Mouse (Mus musculus) hindlimb bud, embryonic 11.5 days (tissue): ENCODE results near the gene Ankrd13b.
A peak's percentile ranks its signal among the peaks of the same experiment; 100 is the strongest.
"Not testable (repeated sequence)": the region's sequence is repeated elsewhere in the genome, so short reads cannot be mapped to it uniquely, and the experiment has no call there.

Experiments used
- DNase-seq: peaks from one replicate; pipeline ENCODE4 v3.0.0-alpha.2; 2012; ENCODE audit warnings: low read depth, low spot score; ENCODE audit errors: extremely low spot score

The Ankrd13b gene

DNA sequence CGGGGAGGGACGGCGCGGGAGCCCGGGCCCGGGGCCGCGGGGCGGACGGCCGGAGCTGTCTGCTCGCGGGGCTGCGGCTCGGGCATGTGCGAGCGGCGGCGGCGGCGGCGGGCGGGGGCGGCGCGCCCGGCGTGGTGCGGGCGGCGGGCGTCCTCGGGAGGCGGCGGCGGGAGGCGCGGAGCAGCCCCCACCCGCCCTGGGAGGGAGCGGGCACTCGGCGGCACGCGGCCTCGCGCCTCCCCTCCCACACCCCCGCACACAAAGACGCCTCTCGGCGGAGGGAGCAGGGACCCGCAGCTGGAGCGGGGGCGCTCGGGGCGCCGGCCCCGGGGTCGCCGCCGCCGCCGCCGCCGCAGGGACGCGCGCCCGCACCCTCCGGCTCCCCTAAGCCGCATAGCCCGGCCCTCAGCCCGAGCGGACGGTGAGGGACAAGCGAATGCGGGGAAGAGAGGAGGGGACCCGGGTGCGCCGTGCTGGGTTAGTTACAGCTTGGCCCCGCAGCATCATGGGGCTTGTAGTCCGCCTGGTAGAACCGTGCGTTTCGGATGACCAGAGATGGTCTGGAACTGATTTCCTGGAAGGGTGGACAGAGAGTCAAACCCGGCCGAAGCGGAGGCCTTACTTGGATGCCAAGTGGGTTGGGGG is at the start of gene Ankrd13b:
Gene Ankrd13b, minus strand, starts transcription at position 88 of the 645 bp plus-strand sequence.
- no peak for DNase-seq

DNA sequence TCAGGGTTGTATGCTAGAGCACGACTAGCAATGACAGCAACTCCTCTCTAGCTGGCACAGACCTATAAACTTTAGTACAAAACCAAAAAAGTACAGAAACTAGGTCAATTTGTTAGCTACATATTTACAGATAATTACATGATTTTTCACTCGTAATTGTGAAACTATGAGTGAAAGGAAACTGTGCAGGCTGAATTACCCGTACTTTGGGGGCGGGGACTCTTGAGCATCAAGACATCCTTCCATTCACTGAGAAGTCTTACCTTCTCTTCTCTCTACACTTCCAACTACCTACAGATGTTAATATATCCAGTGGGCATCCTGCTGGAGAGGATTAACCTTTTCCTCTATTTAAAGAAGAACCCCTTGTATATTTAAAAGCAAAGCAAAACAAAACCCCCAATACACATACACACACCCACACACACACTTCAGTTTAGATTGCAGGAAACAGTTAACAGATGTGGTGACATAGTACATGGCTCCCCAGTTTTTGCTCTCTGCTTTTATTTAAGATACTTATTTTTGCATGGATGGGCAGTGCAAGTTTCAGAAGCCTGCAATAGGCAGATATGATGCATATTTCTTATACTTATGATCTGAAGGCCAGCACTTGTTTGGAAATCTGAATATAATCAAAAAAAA is 42.8 kb upstream of the Ankrd13b start:
- no peak for DNase-seq

DNA sequence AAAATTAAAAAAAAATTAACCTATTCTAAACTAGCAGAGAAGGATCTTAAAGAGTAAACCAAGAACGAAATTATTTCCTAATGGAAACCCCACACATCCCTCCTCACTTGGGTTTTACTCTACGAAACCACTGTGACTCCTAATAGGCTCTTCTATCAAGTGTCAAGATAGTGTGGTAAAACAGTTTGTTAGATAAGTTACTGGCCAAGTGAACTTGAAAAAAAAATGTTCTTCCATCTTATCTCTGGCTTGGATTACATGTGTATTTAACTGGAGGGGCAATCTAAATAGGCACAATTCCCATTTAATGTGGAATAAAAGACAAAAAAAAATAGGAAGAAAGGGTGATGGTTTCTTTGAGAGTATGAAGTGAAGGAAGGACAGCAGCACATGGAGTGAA is 41.4 kb upstream of the Ankrd13b start:
- no peak for DNase-seq

DNA sequence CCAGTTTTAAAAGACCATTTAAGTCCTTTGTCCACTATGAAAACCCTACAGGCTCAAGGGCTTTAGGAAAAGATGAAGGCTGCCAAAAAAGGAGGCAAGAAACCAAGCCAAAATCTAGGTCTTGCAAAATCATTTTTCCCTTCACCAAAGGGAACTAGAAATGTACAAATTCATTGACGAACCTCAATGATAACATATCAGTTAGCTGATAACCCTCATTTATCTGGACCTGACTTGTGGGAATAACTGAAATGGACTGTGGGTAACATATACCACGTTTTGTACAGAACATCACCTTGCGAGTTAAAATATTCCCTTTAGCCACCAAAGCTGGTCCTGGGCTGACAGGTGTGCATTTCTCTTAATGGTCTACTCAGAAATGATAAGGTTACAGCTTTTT is 40.2 kb upstream of the Ankrd13b start:
- DNase-seq = no peak

DNA sequence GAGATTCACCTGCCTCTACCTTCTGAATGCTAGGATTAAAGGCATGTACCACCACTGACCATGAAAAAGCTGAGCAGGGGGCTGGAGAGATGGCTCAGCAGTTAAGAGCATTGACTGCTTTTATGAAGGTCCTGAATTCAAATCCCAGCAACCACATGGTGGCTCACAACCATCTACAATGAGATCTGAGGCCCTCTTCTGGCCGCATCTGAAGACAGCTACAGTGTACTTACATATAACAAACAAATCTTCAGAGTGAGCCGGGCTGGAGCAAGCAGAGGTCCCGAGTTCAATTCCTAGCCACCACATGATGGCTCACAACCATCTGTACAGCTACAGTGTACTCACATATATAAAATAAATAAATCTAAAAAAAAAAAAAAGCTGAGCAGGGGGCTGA is 38.9 kb upstream of the Ankrd13b start:
- DNase-seq = not testable (repeated sequence)

DNA sequence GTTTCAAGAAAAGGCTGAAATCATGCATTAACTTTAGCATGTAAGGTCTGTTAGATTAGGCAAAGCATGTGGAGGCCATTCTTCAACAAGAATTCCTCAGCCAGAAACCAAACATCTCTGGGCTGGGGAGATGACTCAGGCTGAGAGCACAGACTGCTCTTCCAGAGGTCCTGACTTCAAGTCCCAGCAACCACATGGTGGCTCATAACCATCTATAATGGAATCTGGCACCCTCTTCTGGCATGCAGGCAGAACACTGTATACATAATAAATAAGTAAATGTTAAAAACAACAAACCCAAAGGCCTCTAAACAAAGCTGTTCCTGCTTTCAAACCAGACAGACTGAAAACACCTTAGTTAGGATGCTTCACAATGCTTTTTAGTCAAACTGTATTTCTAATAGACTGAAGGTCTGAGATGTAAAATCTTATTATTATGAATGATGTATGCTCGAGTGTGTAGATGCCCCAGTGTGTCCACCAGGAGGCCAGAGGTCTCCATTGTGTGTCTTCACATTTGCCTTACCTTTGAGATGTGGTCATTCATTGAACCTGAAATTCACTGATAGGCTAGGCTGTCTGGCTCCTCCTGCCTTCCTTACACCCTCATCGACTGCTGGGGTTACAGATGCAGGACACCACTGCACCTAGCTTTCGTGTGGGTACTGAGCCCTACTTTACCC is 36.5 kb upstream of the Ankrd13b start:
- DNase-seq = no peak

DNA sequence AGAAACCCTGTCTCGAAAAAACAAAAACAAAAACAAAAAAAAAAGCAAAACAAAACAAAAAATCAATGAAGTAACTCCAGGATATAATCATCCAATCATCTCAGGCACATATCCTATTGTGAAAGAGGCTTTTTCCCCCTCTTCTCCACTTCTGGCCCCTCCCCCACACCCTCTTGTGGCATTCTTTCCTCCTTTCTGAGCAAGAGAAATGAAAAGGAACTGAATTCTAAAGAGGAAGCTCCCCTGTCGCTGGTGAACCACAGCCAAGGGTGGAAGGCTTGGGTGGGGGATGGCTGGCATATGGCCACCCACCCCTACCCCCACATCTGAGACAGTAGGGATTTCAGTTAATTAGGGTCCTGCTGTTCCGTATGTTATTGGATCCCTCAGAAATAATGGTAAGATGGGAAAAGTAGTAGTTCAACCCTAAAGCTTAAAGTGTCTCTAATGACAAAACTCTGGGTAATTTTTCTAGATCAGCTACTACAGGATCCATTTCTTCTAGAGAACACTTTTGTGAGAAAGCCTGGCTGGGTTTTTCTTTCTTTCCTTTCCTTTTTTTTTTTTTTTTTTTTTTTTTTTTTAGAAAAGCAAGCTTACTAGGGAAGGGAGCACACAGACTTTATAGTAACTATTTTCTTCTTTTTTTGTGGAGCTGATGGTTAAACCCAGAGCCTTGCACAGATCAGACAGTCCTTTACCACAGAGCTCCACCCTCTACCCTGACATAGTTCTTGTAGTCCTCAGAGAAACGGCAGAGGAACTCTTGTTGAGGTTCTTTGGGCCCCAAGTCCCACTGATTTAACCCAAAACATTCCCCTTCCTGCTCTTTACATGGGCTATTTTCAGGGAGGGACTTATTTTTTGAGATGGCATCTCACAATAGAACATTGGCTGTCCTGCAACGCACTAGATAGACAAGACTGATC is 31.4 kb upstream of the Ankrd13b start:
- DNase-seq = no peak

DNA sequence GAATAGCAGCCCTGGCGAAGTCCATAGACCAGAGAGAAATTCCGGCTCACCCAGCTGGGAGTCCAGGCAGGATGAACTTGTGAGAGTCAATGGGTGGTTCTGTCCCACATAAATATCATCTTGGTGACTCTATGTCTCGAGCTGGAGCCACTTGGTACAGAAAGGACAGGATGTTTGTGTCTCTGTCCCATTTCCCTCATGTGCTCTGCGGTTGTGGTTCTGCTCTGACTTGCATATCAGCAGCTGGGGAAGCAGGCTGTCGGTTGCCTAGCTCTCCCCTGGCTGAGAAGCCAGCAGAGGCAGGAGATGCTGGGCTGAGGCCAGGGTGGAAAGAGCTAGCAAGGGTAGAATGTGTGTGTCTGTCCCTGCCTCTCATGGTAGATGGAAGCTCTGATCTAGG is 29.6 kb upstream of the Ankrd13b start, which contains the start of gene Gm10392:
Gene Gm10392, minus strand, starts transcription at position 156 of the 400 bp plus-strand sequence.
- no peak for DNase-seq

DNA sequence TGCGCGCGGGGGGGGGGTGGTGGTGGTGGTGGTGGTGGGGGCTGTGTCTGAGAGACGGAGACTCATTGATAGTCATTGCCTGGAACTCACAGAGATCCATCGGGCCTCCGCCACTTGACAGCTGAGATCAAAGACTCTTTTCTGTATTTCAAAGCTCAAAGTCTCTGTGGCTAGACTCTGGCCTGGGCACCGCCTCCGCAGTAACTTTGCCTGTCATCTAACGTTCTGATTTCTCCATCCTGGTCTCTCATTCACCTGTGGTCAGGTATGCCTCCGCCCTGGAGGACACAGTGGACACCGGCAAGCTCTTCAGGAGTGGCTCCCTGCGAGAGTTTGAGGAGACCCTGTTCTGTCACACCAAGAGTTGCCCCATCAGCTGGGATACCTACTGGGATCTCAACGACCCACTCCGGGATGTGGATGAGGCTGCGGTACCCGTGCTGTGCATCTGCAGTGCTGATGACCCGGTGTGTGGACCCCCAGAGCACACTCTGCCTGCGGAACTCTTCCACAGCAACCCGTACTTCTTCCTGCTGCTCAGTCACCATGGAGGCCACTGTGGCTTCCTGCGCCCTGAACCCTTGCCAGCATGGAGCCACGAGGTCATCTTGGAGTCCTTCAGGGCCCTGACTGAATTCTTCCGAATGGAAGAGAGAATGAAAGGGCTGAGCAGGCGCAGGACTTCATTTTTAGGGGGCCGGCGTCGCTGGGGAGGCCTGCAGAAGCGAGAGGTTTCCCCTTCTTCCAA is 28.7 kb upstream of the Ankrd13b start:
- DNase-seq = no peak

DNA sequence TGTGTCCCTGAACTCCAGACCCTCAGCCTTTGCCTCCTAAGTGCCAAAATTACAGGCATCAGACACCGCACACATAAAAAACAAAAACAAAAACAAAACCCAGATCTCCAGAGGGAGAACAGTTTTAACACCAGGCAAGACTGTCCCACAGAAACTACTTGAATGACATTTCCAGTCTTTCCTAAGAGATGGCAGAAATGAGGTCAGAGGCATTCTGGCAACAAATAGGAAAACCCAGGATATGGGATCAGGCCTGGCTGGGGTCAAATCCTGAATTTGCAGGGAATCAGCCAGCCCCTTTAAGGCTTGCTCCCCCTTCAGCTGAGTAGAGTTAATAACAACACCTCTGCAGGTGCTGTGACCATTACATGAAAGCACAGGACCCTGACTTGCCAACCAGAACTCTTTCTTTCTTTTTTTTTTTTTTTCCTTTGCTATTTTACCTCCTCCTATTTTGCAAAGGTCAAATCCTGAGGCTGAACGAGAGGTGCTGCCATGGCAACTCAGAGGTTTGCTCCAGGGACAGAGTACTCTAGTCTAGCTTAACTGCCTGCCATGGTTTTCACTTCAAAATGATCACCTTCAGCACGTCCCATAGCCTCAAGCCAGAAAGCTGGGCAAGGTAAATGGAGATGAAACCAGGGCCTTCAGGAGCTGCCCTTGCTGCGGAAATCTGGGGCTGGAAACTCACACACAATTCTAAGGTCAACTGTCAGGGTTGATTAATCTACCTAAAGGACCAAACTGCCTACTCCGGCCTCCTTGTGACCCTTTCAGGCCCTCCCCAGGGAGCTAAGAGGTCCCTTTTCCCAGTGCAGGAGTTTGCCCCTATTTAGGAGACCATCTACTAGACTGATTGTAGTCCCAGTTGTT is 27.3 kb upstream of the Ankrd13b start:
- no peak for DNase-seq

DNA sequence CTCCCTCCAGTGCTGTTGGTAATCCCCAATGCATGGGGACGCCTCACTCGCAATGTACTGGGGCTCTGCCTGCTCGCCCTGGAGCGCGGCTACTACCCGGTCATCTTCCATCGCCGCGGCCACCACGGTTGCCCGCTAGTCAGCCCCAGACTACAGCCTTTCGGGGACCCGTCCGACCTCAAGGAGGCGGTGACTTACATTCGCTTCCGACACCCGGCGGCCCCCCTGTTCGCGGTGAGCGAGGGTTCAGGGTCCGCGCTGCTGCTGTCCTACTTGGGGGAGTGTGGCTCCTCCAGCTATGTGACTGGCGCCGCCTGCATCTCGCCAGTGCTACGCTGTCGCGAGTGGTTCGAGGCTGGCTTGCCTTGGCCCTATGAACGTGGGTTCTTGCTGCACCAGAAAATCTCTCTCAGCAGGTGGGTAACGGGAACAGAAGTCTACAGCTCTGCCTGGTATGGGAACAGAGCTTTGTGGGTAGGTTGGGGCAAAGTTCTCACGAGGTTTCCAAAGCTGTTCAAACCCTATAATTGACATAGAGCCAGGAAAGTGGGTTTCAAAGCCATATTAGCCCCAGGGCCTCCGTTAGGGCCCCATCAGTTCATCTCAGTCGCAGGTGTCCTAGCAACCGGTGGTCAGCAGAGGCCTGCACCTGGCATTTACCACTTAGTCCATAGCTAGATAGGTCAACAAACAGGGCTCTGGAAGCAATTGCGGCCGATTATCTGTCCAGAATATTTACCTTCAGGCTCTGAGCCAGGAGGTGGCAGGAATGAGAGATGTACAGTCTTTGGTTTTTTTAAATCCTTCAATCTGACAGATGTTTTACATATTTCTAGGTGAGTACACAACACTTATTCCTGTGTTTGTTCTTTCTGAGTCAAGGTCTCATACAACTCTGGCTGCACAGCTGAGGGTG is 26.4 kb upstream of the Ankrd13b start, which contains the start of gene Trp53i13:
Gene Trp53i13, minus strand, starts transcription at position 344 of the 916 bp plus-strand sequence.
- no peak for DNase-seq

DNA sequence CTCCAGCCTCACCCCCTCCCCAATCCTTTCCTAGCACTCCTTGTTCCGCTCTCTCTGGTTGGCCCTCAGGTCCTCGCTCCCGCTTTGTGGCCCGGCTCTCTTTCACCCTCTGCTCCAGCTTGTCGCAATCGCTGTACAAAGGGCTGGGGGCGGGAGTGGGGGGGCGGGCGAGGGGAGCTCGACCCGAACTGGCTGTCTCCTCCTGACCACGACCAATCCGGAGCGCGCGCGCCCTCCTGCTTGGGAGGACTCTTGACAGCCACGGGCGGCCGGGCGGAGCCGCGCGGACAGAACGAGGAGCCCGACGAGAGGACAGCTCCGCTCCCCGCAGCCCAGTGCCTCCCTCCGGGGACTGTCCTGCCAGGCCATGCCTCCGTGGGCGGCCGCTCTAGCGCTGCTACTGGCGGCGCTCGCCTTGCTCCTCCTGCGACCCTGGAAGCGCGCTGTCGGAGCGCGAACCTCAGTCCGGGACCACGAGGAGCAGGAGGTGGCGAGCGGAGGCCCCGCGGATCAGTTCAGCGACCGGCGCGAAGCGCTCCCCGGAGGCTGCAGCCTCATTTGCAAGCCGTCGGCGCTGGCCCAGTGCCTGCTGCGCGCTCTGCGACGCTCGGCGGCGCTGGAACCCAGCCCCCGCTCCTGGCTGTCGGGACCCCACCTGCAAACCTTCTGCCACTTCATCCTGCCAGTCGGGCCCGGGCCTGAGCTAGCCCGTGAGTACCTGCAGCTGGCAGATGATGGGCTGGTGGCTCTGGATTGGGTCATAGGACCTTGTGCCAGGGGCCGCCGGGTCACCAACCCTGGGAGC is 25.6 kb upstream of the Ankrd13b start, which contains the start of gene Abhd15:
Gene Abhd15, plus strand, starts transcription at position 290 of the 805 bp plus-strand sequence.
- DNase-seq = no peak

DNA sequence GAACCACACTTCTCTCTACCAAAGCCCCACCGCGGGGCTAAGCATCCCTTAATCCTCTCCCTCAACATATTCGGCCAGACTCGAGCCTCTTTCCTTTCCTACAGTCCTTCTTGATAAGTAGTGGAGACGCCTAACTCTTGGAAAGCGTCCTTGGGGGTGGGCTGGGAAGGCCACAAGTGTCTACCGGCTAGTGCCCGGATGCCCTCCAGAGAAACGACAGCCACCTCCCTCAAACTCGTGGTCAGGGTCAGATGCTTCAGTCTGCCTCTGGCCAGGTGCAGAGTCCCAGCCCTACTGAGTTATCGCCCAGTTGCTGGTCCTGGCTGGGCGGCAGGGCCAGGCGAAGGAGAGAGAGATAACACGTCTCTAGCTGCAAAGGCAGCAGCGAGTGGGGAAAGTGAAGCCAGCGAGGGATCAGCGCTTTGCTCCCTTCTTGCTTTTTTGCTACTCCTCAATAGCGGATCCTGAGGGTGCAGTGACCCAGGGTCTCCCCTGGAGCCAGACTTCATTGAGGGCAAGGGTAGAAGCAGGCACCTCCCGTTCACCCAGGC is 24.9 kb upstream of the Ankrd13b start:
- no peak for DNase-seq

DNA sequence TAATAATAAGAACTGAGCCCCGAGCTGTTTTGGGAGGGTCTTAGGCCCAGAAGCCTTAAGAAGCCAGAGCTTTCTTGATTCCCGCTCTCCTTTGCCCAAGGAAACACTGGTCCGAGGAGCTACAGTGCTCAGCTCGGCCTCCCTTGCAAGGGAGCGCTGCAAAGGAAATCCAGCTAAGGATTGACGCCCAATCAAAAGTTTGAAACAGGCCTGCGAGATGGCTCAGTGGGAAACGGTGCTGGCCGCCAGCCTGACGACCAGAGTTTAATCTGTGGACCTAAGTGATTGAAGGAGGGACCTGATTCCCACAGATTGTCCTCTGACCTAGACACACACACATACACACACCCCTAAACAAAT is 24.3 kb upstream of the Ankrd13b start:
- no peak for DNase-seq

DNA sequence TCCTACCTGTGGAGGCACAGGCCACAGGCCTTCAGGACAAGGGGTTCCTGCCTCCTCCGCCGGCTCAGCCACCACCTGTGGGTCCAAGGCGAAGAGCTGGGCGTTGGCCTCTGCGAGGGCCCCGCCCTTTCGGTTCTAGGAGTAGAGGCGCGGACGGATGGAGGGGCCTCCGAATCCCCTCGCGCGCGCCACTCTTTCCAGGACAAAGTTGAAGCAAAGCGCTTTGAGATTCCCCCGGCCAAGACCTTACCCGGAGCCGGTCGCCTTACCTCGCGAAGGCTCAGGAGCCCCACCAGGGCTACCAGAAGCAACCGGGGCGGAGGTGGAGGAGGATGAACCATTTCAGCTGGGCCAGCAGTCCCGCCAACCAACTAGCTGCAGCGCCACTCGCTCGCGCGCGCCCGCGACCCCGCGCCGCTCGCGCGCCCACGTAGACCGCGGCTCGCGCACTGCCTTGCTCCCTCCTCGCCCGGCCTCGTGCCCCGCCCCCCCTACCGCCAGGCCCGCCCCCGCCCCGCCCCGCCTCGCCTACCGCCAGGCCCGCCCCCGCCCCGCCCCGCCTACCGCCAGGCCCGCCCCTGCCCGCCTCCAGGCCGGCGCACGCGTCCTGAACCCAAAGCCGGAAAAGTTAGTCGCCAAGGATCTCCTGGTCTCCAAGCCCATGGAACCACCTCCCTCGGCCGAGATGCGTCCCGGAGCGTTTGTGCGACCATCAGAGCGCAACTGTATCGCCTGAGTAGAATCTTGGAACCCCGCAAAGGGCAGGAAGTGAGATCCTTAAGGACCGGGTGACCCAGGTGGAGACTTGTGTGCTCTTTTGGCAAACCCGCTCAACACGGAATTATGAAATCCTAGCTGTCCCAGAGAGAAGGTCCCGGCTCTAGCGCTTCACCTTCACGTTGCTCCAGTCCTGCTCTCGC is 23.7 kb upstream of the Ankrd13b start:
- DNase-seq = peak; percentile 58

DNA sequence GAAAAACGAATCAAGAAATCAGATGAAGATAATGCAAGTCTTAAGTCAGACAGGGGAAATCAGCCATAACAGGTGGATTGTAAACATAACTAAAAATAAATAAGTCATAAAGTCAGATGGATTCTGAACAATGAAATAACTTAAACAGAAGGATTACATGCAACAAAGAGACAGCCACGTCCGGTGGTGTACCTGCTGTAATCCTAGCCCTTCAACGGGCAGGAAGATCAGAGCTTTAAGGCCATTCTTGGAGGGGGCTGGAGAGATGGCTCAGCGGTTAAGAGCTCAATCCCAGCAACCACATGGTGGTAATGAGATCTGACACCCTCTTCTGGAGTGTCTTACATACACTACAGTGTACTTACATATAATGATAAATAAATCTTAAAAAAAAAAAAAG is 21.9 kb upstream of the Ankrd13b start:
- DNase-seq = no peak
